Mouse (Mus musculus): Measurements from ENCODE around the gene Lsm3. TPM values are rescaled to one million over a fixed set of nuclear protein-coding genes. Genes with fewer than 3 reads are reported as not detected.
"Not testable (repeated sequence)": the region's sequence is repeated elsewhere in the genome, so short reads cannot be mapped to it uniquely, and the experiment has no call there.

The Lsm3 gene
- total RNA-seq (2022) = 10 to 100 TPM; 22.9 to 26.5 (median 24.0) TPM

DNA sequence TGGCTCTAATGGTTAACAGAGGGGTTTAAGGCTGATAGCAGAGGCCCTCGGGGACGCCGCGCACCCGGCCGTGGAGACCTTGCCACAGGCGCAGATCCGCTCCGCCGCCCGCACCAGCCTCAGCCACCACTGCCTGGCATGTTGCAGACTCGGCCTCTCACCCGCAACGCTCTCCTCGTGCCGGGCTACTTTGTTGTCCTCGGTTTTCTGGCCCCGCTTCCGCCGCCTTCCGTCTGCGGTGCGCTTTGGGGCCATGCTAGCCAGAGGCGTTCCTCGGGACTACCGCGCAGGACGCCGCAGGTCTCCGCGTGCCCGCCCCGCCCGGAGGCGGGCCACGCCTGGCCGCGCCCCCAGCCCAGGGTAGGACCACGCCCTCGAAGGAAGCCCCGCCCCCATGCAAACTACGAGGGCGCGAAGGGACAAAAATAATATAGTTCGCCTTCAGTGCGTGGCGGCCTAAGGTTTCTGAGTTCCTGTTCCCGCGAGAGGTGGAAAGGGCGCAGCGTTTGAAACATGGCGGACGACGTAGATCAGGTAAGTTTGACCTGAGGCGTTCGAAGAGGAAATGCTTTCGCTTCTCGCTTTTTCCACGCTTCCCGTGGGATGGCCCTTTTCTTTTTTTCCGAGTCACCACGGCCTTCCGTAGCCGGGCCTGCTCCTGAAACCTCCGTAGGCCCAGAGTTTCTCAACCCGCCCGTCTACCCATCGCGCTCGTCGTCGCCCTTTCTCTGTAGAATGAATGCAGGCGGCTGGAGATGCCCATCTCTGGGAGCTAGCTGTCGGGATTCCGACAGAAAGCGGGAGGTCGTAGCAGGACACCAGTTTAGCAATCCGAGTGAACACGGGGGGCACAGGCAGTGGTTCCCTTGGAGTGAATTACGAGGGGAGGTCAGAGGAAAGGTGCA lies at the start of gene Lsm3, which contains the start of gene Xpc:
TSS of gene Lsm3 (plus strand) at position 384 of the 905 bp plus-strand sequence.
TSS of gene Xpc (minus strand) at position 344 of the 905 bp plus-strand sequence.
- peak; percentile 96 to 98 for DNase-seq (ENCODE audit: low spot score in 2 of 2)

- no peak for DNase-seq (ENCODE audit: low spot score in 2 of 2)
Observed at GRCm38 (mm10) chr6:91467106-91467505, 48.6 kb upstream of the Lsm3 start.

DNA sequence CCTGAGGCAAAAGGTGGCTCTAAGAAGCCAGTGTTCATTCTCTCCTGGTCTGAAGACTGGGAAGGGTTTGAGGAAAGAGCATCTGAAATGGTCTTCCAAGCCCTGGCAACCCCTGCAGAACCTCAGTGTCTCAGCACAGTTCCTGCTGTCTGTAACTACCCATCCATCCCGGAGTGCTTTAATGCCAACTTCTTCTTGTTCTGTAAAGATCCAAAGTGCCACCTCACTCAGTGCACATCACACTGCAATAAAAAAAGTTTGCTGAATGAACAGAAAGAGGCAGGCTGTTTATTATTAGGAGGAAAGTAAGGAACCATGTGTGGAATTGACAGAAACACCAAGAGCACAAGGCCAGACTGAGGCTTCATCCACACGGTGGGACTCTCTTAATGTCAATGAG lies 45.0 kb upstream of the Lsm3 start:
- DNase-seq (ENCODE audit: low spot score in 2 of 2) = no peak

DNA sequence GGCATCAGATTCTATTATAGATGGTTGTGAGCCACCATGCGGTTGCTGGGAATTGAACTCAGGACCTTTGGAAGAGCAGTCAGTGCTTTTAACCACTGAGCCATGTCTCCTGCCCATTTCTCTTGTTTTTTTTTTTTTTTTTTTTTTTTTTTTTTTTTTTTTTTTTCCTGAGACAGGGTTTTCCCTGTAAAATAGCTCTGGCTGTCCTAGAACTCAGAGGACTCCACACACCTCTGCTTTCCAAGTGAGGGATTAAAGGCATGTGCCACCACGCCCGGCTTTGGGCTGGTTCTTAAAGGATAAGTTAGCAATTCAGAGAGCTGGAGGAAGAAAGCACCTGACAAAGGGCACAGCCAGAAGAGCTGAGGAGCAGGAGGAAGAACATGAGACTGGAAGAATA lies 44.3 kb upstream of the Lsm3 start:
- not testable (repeated sequence) for DNase-seq (ENCODE audit: low spot score in 2 of 2)

DNA sequence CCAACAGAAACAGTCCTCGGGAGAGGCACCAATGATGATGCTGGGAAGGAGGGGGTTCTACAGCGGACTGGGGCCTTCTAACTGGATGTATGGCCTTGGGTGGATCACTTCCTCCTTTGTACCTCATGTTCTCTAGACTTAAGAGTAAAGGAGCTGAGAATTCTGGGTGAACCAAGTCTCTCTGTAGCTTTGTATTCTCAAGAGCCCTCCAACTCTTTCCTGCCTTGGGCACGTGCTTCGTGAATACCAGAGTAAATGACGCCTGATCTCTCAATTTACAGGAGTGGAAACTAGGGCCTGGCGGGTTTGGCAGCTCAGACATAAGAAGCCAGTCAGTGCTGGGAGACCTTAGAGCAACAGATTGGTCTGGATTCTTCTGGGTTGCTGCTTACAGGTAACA lies 43.4 kb upstream of the Lsm3 start:
- no peak for DNase-seq (ENCODE audit: low spot score in 2 of 2)

- DNase-seq (ENCODE audit: low spot score in 2 of 2) = peak; percentile 97 to 98
Observed at GRCm38 (mm10) chr6:91472868-91473804, 42.6 kb upstream of the Lsm3 start, which contains the start of the genes Chchd4 and Tmem43. TSS of gene Chchd4 (minus strand) at chr6:91473546. TSS of gene Tmem43 (plus strand) at chr6:91473703.

GRCm38 (mm10) chr6:91473805-91474440 lies 41.8 kb upstream of the Lsm3 start:
- no peak for DNase-seq (ENCODE audit: low spot score in 2 of 2)

DNA sequence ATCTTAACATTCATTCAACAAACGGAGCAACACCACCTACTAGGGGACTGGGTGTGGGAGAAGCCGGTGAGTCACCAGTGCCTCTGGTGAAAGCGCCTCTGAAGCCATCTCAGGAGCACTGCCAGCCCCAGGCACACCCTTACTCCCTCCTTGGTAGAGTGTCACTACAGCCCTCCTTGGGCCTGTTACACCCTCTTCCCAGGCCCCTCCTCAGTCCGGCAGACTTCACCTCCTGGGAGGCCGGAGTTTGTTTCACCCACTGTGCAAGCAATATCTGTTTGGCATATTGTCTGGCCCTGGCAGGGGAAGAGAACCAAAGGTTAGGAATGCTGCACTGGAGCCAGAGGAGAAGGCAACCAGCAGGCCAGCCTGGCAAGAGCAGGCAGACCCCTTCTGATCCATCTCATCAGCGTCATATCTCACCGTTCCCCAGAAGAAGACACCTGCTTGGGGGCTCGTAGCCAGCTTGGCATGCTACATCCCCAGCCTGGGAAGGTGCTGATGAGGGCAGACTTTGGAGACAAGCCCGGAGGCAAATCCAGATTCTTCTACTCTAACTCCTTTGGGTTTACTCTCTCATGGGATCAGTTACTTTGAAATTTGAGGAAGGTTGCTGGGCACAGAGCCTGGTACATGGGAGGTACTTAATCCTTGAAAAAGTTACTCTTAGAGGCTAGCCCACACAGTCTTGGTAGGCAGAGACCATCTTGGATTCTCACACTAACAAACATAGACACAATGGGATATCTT lies 41.1 kb upstream of the Lsm3 start:
- DNase-seq (ENCODE audit: low spot score in 2 of 2) = peak in 1 of 2 experiments; percentile 51

DNA sequence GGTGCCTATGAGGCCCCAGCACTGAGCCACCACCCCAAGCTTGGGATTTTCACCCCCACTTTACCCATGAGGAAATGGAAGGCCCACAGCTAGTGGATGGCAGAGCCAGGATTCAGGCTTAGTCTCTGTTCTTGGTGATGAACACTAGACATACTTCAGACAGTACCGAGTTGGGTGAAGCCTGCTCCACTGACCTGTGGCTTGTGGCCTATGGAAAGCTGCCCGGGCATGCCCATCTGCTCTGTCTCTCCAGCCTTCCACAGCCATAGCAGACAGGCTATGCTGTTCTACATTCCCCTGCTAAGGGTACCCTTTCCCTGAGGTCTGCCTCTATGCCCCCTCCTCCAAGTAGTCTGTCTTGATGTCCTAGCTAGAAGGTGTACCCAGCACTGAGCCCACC lies 39.2 kb upstream of the Lsm3 start:
- no peak for DNase-seq (ENCODE audit: low spot score in 2 of 2)

GRCm38 (mm10) chr6:91483371-91483770 lies 32.4 kb upstream of the Lsm3 start:
- DNase-seq (ENCODE audit: low spot score in 2 of 2) = peak in 1 of 2 experiments; percentile 54

- DNase-seq (ENCODE audit: low spot score in 2 of 2) = no peak
Observed at GRCm38 (mm10) chr6:91486736-91487453, 28.8 kb upstream of the Lsm3 start.

DNA sequence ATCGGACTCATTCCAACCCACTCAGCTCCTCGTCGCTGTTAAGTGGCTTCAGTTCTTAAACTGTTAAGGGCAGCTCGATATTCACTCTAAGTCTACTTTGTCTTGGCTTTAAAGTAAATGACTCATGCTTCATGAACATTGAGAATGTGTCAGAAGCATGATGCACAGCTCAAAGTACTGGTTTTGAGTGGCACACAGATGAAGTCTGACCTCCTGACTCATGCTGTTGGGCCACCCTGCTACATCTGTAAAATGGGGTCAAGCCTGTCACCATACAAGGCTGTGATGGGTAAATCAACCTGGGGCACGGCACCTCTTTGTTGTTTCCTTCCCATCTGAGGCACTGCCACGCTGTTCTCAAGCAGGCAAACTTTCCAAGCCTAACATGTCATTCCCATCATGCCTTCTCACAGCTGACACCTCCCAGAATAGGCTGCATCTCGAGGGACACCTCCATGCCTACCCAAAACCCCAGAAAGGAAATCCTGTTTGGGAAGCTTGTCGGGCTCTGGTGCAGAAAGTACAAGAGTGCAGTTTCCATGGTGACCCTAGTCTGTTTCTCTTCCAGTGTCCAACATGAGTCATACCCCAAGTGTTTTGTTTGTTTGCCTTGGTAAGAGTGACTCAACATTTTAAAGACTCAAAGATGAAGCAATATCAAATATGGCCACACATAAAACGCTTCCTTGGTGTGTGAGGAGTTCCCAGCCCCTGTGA lies 27.1 kb upstream of the Lsm3 start:
- DNase-seq (ENCODE audit: low spot score in 2 of 2) = no peak

DNA sequence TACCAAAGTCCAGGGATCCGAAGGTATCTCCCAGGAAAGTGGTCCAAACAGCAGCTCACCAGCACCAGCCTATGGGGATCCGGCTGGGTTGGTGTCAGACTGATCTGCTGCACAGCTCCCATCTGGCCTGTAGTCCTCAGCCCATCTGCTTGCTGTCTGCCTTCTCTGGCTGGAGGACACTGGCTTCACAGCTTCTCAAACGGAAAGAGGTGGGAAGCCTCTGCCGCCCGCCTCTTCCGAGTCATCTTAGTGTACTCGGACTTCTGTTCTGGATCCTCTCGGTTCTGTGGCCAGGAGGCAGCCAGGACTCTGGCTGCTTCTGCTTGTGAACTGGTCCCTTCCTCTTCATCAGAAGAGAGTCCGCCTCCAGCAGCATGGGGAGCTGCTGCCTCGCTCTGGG lies 25.9 kb upstream of the Lsm3 start:
- no peak for DNase-seq (ENCODE audit: low spot score in 2 of 2)

GRCm38 (mm10) chr6:91491004-91491403 lies 24.7 kb upstream of the Lsm3 start:
- no peak for DNase-seq (ENCODE audit: low spot score in 2 of 2)

- DNase-seq (ENCODE audit: low spot score in 2 of 2) = no peak
Observed at GRCm38 (mm10) chr6:91493053-91493452, 22.7 kb upstream of the Lsm3 start.

DNA sequence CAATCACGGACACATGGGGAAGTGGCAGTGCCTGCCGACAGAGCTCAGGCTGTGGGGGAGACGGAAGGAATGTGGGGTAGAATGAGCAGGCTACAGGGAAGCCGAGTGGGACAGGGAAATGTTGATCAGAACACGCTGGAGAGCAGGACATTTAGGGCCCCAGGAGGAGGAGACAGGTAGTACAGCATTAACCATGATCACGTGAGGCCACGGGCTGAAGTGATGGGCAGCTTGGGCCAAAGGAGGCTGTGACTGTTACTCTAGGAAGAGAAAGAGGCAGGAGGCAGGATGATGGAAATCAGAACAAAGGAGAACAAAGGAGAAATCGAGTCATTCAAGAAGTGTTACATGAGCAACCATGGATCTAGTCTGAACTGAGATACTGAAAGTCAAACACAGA lies 21.2 kb upstream of the Lsm3 start:
- DNase-seq (ENCODE audit: low spot score in 2 of 2) = no peak

GRCm38 (mm10) chr6:91503302-91503701 lies 12.4 kb upstream of the Lsm3 start:
- no peak for DNase-seq (ENCODE audit: low spot score in 2 of 2)

- DNase-seq (ENCODE audit: low spot score in 2 of 2) = no peak
Observed at GRCm38 (mm10) chr6:91506036-91506435, 9.7 kb upstream of the Lsm3 start.

GRCm38 (mm10) chr6:91508041-91508440 lies 7.7 kb upstream of the Lsm3 start:
- no peak for DNase-seq (ENCODE audit: low spot score in 2 of 2)
